Mouse (Mus musculus) monocyte, adult 2 months (primary cell): Measurements from ENCODE around the gene Med19.
"Not testable (repeated sequence)": the region's sequence is repeated elsewhere in the genome, so short reads cannot be mapped to it uniquely, and the experiment has no call there.

Experiments used
- DNase-seq, 2 experiments: peaks; one replicate each; pipeline ENCODE4 v3.0.0; 2022; ENCODE audit warnings: low spot score in 2 of 2, low read depth in 1 of 2

Gene Med19

DNA sequence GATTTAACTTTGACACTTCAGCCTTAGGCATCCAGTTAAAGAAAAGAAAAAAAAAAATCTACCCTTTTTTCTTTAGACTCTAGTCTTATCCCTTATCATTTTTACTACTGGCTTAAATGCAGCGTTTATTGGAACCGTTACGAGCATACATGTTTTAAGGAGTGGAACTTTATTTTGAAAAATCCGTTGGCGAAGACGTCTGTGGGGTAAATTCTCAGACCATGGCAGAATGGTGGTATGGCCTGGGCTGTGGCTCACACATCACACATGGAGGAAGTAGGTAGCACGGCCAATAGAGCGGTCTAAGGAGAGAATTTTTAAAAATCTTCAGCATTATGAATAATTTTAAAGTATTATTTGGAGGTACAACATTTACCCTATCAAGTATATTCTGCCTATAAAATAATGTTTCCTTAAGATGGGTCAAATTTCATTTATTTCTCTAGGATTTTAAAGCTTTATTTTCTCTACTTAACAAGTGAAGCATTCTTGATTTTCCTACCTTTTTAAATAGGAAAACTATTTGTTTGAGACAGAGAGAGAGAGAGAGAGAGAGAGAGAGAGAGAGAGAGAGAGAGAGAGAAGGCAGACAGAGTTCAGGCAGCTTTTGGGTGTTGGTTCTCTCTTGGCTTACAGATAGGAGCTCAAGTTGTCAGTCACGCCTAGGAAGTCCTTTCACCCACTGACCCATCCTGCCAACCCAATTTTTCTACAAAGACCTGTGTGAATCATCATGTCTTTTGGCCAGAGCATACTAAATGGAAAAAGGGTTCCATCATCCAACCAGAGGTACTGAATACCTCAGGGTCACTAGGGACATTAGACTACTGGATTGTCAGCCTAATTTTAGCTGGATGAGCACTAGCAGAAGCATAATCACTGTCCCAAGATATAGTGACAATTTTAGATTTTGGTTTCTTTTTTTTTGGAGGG, 38.5 kb downstream of the Med19 start:
- no peak for DNase-seq

DNA sequence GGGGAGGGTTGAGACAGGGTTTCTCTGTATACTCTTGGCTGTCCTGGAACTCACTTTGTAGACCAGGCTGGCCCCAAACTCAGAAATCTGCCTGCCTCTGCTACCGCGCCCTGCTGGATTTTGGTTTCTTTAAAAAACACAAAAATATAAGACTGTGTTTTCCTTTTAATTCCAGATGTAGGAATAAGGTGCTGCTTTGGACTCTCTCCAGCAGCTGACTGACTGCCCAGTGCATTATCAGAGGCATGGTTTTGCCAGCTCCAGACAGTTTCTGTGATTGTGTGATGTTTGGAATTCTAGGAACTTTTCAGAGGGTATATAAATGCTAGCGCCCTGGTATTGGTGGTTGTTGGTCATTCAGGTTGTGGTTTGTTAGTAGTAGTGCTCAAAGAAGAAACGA, 39.2 kb downstream of the Med19 start:
- DNase-seq, result no peak

- no peak for DNase-seq
Measured at GRCm38 (mm10) chr2:84720718-84721117, 42.5 kb downstream of the Med19 start.

DNA sequence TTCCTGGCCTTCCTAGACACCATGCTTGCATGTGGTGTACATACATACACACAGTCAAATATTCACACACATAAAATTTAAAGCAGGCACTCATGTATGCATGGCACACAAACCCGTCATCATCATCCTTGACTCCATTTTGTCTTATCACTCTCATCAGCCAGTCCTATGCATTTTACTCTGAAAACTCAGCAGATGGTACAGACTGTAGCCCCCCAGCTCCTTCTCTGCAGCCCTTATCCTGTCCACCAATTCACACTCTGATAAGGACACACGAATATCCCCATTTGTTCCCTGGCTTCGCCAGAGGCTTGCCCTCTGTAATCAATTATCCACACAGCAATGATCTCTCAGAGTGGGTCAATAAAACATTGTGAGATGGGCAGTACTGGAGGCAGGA, 43.0 kb downstream of the Med19 start:
- no peak for DNase-seq

DNA sequence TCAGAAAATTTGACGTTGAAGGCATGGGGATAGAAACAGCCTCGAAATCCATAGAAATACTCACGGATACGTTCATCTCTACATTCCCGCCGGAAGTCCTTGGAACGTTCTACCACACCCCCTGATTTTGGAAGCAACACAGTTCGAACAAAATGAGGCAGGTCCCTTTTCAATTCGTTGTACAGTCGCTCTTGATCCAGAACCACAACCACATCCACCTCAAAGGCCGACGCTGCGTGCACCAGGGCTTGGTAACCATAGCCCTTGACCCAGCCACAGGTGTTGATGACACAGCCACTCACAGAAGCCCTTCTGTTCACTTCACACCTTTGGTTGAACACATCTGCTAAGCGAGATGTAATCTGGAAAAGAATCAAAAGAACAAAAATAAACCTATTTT, 45.7 kb downstream of the Med19 start:
- DNase-seq, result no peak

DNA sequence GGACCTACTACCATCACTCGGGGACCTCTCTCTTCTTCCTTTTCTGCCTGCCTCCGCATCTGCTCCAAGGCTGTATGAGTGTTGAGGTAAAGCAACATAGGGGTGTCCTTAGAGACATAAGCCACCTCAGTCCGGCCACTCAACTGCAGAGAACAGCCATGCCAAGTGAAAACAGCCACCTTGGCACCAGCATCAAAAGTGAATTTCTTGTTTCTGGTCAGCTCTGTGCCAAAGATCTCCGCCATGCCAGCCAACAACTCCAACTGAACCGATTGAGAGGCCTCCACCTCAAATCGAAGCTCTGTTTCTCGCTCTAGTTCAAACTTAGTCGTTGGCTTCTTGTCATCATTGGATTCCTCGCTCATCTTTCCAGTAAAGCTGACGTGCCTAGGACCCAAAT, 47.6 kb downstream of the Med19 start:
- no peak for DNase-seq

GRCm38 (mm10) chr2:84726716-84727115, 48.5 kb downstream of the Med19 start:
- DNase-seq, result no peak

DNA sequence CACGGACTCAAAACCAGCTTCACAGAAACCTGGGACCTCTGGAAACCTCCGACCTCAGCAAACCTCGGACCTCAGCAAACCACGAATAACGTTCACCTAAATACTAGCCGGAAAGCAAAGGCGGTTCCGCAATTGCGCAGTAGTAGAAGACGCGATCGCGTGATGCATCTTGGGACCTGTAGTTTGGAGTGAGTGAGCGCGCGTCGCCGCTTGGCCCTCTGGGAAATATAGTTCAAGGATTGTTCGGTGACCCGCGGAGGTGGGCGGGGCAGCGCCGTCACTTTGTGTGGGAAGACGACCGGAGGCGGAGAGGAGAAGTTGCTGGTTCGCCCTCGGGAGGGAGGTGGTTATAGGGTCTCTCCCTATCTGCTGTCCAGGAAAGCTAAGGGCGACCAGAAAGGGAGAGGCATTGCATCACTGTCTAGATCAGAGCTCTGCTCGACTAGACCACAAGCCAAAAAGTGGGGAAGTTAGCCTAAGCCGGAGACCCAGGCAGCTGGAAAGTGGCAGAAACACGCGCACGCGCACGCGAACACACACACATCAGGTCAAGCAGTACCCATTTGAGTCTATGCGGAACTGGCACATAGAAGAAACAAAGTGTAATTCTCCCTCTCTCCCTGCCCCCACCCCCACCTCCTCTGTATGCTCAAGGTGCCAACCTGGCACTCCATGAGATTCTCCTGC, 49.1 kb downstream of the Med19 start, which contains the start of gene Clp1:
TSS of gene Clp1 (minus strand) at position 179 of the 687 bp plus-strand sequence.
- DNase-seq, result peak; percentile 90 to 91

DNA sequence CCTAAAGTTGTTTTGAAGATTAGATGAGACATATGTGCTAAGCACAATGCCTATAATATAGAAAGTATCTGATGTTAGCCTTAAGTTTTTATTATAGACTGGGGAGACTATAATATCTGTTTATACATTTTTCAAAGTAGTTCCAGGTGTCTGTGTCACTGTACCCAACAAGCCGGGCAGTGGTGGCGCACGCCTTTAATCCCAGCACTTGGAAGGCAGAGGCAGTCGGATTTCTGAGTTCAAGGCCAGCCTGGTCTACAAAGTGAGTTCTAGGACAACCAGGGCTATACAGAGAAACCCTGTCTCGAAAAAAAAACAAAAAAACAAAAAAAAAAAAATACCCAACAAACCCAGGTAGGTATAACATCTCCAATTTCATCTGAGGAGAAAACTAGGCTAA, 50.0 kb downstream of the Med19 start:
- not testable (repeated sequence) for DNase-seq

GRCm38 (mm10) chr2:84731206-84731605, 53.0 kb downstream of the Med19 start:
- DNase-seq, result no peak

GRCm38 (mm10) chr2:84732394-84732793, 54.2 kb downstream of the Med19 start:
- no peak for DNase-seq

DNA sequence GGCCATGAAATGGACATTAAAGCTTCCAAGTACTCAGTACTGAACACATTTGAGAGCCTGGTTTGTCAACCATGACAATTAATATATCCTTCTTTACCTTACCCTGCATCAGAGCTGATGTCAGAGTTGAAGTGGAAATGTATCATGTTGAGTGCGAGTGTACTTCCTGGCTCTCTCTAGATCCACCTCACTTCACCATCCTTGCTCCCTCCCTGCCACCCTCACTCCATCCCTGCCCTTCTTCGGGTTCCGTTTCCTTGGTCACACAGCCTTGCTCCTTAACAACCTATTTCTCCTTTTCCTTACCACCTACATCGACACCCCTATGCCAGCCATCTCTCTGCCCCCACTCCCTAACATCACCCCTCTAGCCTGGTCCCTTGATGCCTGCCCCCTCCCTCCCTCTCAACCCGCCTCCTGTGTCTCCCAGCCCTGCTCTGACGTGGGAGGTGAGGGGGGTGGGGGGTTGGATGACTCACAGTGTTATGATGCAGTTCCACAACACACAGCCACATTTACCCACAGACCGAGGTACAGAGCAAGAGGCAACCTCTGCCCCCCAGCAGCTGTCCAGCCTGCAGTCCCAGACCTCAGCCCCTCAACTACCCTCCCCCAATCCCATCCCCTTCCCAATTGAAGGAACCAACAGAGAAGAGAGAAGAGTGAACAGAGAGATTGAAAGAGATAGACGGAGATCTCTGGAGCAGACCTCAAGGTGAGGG, 55.5 kb downstream of the Med19 start, which contains the start of gene Ypel4:
TSS of gene Ypel4 (plus strand) at position 480 of the 722 bp plus-strand sequence.
- no peak for DNase-seq

DNA sequence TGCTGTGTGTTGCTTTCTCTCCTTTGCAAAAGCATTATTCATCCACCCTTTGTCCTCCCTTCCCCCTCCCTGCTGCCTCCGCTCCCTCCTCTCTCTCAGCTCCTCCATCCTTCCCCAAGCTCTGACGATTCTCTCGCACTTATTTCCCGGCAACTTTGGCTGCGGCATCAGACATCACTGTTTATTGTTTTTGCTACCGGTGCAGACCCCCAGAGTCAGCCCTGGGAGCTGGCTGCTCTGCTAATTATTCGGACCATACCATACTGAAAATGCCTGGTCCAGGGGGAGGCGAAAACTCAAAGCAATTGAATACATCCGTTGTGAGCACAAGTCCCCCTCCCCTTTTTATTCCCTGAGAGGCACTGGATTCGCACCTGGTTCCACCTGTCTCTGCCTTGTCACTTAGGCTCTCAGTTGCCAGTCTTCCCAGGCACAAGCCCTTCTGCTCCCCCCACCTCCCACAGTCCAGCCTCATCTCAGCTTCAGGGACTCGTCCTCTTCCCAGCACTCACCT, 56.2 kb downstream of the Med19 start:
- DNase-seq, result no peak

DNA sequence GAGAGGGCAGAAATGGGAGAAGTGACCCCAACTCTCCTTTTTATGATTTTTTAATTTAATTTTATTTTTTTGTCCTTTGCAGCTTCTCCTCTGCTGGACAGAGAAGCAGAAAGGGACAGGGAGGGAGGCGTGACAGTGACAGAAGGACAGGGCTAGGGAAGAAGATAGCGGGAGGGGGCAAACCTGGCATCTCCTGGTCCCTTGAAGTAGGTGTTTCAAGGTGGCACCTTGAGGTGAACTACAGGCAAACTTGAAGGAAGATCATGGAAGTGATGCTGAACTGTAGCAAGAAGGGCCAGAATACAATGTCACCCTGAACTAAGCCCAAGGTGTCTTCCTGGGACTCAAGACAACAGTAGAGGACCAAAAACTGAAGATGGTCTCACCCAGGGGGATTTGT, 56.7 kb downstream of the Med19 start:
- no peak for DNase-seq

DNA sequence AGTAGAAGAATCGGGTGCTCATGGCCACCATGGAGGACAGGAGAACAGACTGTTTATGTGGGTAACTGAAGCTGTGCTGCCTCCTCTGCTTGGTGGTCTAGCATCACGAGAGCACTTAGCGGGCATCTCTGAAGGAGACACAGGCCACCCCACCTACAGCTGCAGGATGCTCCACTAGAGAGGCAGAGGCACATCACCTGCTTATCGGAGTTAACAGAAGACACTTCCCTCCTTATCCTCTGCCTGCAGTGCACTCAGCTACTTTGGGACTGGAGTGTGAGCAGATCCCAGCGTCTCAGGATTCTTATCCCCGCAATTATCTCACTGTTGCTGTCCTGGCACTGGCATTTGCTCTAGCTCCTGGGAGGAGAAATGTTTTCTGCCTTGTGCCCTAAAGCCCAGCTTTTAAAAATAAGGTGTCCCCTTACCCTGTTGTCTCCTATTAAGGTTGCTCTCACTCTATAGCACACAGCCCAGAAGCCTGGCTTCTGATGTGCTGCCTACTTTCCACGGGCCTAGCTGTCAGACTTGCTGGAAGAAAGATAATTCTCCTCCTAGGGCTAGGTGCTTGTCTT, 57.2 kb downstream of the Med19 start:
- DNase-seq, result no peak

DNA sequence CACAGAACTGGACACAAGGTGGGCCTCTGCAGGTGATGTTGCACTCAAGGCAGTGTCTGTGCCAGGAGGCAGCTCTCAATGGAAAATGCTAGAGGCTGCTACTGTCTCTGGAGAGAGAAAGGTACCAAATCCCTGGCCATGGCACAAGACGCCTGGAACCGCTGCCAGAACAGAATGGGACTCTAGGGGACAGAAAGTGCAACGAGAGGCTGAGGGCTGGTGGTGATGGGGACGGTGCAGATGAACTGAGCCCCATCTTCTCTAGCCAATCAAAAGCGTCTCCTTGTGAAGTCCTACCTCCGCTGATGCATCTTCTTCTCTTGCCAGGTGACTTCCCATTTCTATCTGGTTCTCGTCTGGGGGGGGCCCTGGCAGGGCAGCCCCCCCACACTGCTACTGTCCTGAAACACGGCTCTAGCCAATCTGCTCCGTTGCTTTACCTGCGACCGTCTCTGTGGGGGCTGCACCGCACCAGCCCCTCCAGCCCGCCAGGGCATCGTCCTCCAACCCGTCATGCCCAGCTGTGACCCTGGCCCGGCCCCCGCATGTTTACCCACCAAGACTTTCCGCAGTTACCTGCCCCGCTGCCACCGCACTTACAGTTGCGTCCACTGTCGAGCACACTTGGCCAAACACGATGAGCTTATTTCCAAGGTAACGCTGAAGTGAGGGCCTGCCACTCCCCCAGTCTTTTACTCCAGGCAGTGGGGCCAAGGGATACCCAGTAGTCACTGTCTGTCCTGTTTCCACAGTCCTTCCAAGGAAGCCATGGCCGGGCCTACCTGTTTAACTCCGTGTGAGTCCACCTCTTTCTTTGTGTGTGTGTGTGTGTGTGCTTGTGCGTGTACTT, 58.3 kb downstream of the Med19 start:
- DNase-seq, result no peak

DNA sequence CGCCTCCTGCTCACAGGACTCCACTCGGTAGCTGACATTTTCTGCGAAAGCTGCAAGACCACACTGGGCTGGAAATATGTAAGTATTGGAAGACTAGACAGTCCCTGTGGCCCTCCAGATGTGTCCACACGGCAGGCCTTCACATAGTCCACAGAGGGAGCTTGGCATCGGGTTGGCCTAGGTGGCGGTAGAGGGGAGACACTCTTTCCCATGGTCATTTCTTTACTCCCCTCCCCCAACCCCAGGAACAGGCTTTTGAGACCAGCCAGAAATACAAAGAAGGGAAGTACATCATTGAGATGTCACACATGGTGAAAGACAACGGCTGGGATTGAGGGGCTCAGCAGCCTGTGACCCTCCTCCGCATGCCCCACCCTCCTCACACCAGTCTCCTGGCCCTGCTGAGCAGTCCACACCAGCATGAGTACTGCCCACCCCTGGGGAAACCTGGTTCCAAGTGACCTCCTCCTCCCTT, 59.3 kb downstream of the Med19 start:
- no peak for DNase-seq
